Mouse (Mus musculus): ENCODE data around the gene Gas6. TPM values are rescaled to one million over a fixed set of nuclear protein-coding genes. Genes with fewer than 3 reads are reported as not detected.

Gene Gas6
- total RNA-seq, 2 experiments from 2014 or later = not detected

GRCm38 (mm10) chr8:13468737-13469136 is 25.6 kb downstream of the Gas6 start:
- ATAC-seq (replicated peaks; ENCODE audit: low FRiP score, low TSS enrichment, poor library complexity, severe bottlenecking) = no peak

GRCm38 (mm10) chr8:13466989-13467388 is 27.3 kb downstream of the Gas6 start:
- ATAC-seq (replicated peaks; ENCODE audit: low FRiP score, low TSS enrichment, poor library complexity, severe bottlenecking) = no peak

DNA sequence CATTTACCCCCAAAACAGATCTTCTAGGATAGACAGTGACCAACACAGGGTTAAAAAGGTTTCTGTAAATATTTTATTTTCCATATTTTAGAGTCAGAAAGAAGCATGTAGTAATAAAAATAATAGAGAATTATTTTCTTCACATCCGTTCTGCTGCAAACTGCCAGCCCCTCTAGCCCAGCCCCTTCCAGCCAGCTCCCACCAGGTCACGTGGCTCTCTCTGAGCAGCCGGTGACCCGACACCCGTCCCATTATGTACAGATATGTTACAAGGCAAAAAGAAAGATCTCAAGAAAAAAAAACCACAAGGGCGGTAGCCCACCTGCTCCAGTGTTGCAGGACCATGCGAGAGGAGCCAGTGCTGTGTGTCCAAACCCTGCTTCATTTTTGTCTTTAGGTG is 29.0 kb downstream of the Gas6 start:
- ATAC-seq (replicated peaks; ENCODE audit: low FRiP score, low TSS enrichment, poor library complexity, severe bottlenecking) = no peak

GRCm38 (mm10) chr8:13462392-13462791 is 31.9 kb downstream of the Gas6 start:
- ATAC-seq (replicated peaks; ENCODE audit: low FRiP score, low TSS enrichment, poor library complexity, severe bottlenecking) = no peak

- ATAC-seq (replicated peaks; ENCODE audit: low FRiP score, low TSS enrichment, poor library complexity, severe bottlenecking) = peak; percentile 71
Measured at GRCm38 (mm10) chr8:13461843-13462242, 32.4 kb downstream of the Gas6 start.

- no peak for ATAC-seq (replicated peaks; ENCODE audit: low FRiP score, low TSS enrichment, poor library complexity, severe bottlenecking)
Measured at GRCm38 (mm10) chr8:13461085-13461765, 33.1 kb downstream of the Gas6 start.

GRCm38 (mm10) chr8:13459431-13459830 is 34.9 kb downstream of the Gas6 start:
- ATAC-seq (replicated peaks; ENCODE audit: low FRiP score, low TSS enrichment, poor library complexity, severe bottlenecking) = no peak

GRCm38 (mm10) chr8:13455295-13455694 is 39.0 kb downstream of the Gas6 start:
- ATAC-seq (replicated peaks; ENCODE audit: low FRiP score, low TSS enrichment, poor library complexity, severe bottlenecking) = peak; percentile 46; the same call in 1 of the 2 replicates

DNA sequence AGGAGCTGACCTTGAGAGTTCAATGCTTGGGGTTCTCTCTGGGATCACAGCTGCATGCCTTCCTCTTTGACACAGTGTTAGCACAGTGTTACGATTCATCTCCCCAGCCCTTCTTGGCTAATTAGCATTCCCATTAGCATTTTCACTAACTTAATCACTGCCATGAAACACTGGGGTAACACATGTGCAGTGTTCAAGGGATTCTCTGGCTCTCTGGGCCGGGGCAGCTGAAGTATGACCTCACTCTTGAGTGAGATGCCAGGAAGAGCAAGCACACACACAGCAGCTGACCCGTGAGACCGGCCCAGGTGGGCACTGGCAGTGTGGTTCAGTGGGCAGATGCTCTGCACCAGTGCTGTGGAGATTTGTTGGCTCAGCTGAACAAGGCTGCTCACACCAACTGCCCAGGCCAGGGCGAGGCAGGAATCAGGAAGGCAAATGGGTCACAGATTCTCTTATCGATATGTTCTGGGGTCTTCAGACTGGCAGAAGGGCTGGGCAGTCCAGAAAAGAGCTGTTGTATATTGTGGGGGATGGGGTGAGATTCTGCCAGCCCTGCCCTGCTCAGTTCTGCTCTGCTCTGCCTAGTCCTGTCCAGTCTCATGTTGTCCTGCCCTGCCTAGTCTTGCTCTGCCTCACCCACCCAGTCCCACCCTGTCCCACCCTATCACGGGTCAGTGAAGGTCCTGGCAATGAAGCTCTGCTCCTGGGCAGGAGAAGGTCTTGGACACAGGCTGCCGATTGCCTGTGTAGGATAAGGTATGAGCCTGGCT is 39.8 kb downstream of the Gas6 start:
- no peak for ATAC-seq (replicated peaks; ENCODE audit: low FRiP score, low TSS enrichment, poor library complexity, severe bottlenecking)

- ATAC-seq (replicated peaks; ENCODE audit: low FRiP score, low TSS enrichment, poor library complexity, severe bottlenecking) = no peak
Measured at GRCm38 (mm10) chr8:13451747-13452277, 42.5 kb downstream of the Gas6 start.

GRCm38 (mm10) chr8:13448145-13448544 is 46.1 kb downstream of the Gas6 start:
- ATAC-seq (replicated peaks; ENCODE audit: low FRiP score, low TSS enrichment, poor library complexity, severe bottlenecking) = peak; percentile 81

DNA sequence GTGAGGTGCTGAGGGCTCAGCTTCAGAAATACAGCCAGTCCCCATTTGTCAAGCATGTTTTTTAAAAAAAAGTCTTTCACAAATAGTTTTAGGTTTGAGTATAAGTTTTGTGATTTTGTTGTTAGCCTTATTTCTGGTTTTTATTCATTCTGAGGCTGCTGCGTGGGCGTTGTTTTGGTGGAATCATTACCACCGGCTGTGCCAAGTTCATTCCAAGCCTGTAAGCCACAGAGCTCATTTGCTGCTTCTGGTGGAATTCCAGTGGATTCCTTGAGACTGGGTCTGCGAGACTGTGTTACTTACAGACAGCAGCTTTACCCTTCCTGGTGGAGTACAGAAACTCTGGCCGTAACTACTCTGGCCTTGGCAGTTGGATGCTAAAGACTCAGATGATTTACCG is 47.8 kb downstream of the Gas6 start:
- no peak for ATAC-seq (replicated peaks; ENCODE audit: low FRiP score, low TSS enrichment, poor library complexity, severe bottlenecking)

- ATAC-seq (replicated peaks; ENCODE audit: low FRiP score, low TSS enrichment, poor library complexity, severe bottlenecking) = no peak
Measured at GRCm38 (mm10) chr8:13442152-13442551, 52.1 kb downstream of the Gas6 start.

DNA sequence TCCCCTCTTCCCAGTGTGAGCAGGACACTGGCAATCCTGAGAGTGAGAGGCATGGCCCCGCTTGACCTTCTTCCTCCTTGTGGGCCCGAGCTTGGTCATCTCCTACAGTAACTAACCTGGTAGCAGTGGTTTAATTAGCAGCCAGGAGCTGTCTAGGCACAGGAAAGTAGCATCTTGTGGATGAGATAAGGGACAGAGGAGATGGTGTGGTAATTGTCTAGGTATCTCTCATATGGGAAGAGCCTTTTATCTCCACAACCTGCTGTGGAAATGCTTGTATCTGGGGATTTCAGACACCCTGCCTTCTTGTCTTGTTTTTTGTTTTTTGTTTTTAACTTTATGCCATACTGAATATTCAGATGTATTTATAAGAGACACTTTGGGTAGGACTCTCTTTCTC is 56.8 kb downstream of the Gas6 start:
- peak; percentile 57 for ATAC-seq (replicated peaks; ENCODE audit: low FRiP score, low TSS enrichment, poor library complexity, severe bottlenecking)

GRCm38 (mm10) chr8:13436052-13436451 is 58.2 kb downstream of the Gas6 start:
- no peak for ATAC-seq (replicated peaks; ENCODE audit: low FRiP score, low TSS enrichment, poor library complexity, severe bottlenecking)

- ATAC-seq (replicated peaks; ENCODE audit: low FRiP score, low TSS enrichment, poor library complexity, severe bottlenecking) = no peak
Measured at GRCm38 (mm10) chr8:13434889-13435288, 59.4 kb downstream of the Gas6 start, which contains the start of gene Tmem255b. TSS of gene Tmem255b (plus strand) at chr8:13435189.

DNA sequence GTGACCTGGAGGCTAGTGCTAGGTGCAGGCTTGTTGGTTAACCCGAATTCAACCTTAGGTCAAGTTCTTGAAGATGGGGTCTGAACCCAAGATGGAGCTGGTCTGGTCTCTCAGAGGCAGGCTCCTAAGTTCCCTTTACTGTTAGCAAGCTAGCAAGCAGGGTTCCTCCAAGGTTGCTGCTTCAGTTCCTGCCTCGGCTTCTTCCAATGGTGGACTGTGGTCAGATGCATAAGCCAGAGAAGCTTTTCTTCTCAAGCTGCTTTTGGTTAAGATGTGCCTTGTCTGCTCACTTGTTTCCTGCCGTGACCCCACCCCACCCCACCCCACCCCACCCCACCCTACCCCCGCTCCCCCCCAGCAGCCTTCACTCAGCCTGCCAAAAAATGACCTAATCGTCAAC is 61.2 kb downstream of the Gas6 start:
- no peak for ATAC-seq (replicated peaks; ENCODE audit: low FRiP score, low TSS enrichment, poor library complexity, severe bottlenecking)

GRCm38 (mm10) chr8:13430866-13431265 is 63.4 kb downstream of the Gas6 start:
- no peak for ATAC-seq (replicated peaks; ENCODE audit: low FRiP score, low TSS enrichment, poor library complexity, severe bottlenecking)

DNA sequence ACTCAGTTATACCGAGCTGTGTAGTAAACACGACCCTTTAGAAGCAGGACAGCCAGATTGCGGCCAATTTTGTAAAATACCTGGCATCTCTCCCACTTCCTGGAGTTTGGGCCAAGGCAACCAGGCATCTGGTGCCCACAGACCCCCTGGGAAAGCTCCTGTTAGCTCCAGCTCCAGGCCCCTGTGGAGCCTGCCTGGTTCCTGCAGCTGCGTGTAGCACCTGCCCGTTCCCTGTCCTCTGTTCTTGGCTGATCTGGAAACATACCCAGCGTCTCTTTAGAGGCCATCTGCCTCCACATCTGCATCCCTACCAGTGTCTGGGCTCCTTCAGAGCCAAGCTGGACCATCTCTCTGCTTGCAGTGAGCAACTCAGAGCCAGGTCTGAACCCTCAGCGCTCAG is 63.9 kb downstream of the Gas6 start:
- no peak for ATAC-seq (replicated peaks; ENCODE audit: low FRiP score, low TSS enrichment, poor library complexity, severe bottlenecking)

GRCm38 (mm10) chr8:13428156-13428555 is 66.1 kb downstream of the Gas6 start:
- ATAC-seq (replicated peaks; ENCODE audit: low FRiP score, low TSS enrichment, poor library complexity, severe bottlenecking) = no peak

DNA sequence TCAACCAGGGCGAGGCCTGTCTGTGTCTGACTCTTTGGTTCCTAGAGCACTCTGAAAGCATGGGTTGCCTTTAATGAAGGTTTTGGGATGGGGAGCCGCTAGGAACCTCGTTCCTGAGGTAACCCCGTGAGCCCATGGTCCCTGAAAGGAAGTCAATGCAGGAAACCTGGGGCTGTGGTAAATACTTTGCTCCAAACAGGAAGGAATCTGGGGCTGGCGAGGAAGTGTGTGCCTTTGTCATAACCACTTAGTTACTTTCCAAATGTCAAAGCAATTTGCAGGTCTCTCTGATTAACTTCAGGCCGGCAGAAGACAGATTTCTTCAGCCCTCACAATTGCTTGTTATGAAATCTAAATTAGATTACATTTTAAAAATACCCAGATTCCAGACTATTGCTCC is 66.9 kb downstream of the Gas6 start:
- no peak for ATAC-seq (replicated peaks; ENCODE audit: low FRiP score, low TSS enrichment, poor library complexity, severe bottlenecking)

Data from megakaryocyte-erythroid progenitor cell, adult 5-6 weeks (primary cell).